Mouse (Mus musculus): Measurements from ENCODE around the gene Chaf1a.

- no peak for TF ChIP-seq CTCF (IDR thresholded peaks at IDR 0.05)
- TF ChIP-seq EP300 (IDR thresholded peaks at IDR 0.05) = no peak
These were observed 19.7 kb upstream of the Chaf1a start for GRCm38 (mm10) chr17:56020400-56021084.

All from lung, postnatal 0 days (tissue).